Mouse (Mus musculus): Measurements from ENCODE around the gene Slc8a1. TPM values are rescaled to one million over a fixed set of nuclear protein-coding genes. Genes with fewer than 3 reads are reported as not detected.

The Slc8a1 gene
- total and polyA plus RNA-seq, 2 experiments from 2014 or later, result 71.6 to 875 TPM

DNA sequence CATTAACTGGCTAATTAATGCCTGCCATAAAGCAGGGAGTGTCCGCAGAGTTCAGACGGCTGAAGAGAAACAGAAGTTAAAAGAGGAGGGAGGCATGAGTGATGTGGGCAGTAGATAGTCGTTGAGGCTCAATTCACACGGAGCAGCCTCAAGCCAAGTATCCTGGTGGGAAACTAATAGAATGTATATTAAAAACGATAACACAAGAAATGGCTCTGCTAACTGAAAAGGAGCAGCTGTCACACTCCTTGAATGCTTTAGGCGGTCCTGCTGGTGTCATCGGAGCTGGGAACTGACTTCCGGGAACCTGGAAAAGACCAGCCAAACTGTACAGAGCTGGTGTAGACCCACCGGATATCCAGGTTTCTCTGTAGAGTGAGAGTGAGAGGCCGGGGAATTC is 39.4 kb downstream of the Slc8a1 start:
- H3K27me3 ChIP-seq (ENCODE audit: control insufficient read depth, insufficient read depth, low read length), result no peaks in the 10 kb centered on the region
- no peak; the same call in 1 of the 2 replicates for ATAC-seq (ENCODE audit: insufficient read depth, low read depth)
- no peak overlapping the region for H3K4me2 ChIP-seq (ENCODE audit: low read depth, low read length)

GRCm38 (mm10) chr17:81697695-81698094 is 40.5 kb downstream of the Slc8a1 start:
- WGBS, result 54% methylated on average over 2 of the region's 2 CpGs
- ATAC-seq (ENCODE audit: insufficient read depth, low read depth), result no peak
- peaks cover 7% of the 10 kb centered on the region for H3K36me3 ChIP-seq (replicated peaks; ENCODE audit: control insufficient read depth, insufficient read depth, low read length)
- no peaks in the 10 kb centered on the region; the same call in 1 of the 2 replicates for H3K4me1 ChIP-seq (ENCODE audit: control insufficient read depth, insufficient read depth)
- TF ChIP-seq EP300 (IDR thresholded peaks at IDR 0.05; ENCODE audit: low read depth), result no peak
- no peak for DNase-seq (ENCODE audit: low spot score)
- H3K4me3 ChIP-seq (ENCODE audit: low read depth, low read length), result no peak overlapping the region
- H3K27ac ChIP-seq (ENCODE audit: low read depth), result no peak overlapping the region
- no peak overlapping the region for H3K4me2 ChIP-seq (ENCODE audit: low read depth, low read length)
- no peaks in the 10 kb centered on the region for H3K9me3 ChIP-seq (replicated peaks; ENCODE audit: control insufficient read depth, low read length)
- no peaks in the 10 kb centered on the region for H3K27me3 ChIP-seq (ENCODE audit: control insufficient read depth, insufficient read depth, low read length)
- no peak overlapping the region for H3K9ac ChIP-seq (replicated peaks; ENCODE audit: low read depth, low read length)

More for the DNA sequence above, 39.4 kb downstream of the Slc8a1 start:
- H3K9ac ChIP-seq (replicated peaks; ENCODE audit: low read depth, low read length), result no peak overlapping the region
- H3K27ac ChIP-seq (ENCODE audit: low read depth), result peak overlapping the region; percentile 52
- no peaks in the 10 kb centered on the region; the same call in 1 of the 2 replicates for H3K4me1 ChIP-seq (ENCODE audit: control insufficient read depth, insufficient read depth)
- WGBS, result 38% methylated on average over 10 of the region's 10 CpGs
- no peaks in the 10 kb centered on the region for H3K9me3 ChIP-seq (replicated peaks; ENCODE audit: control insufficient read depth, low read length)
- DNase-seq (ENCODE audit: low spot score), result no peak
- TF ChIP-seq CTCF (IDR thresholded peaks at IDR 0.05; ENCODE audit: low read depth) (no peak), EP300 (IDR thresholded peaks at IDR 0.05; ENCODE audit: low read depth) (no peak)
- peaks cover 7% of the 10 kb centered on the region for H3K36me3 ChIP-seq (replicated peaks; ENCODE audit: control insufficient read depth, insufficient read depth, low read length)
- no peak overlapping the region for H3K4me3 ChIP-seq (ENCODE audit: low read depth, low read length)

GRCm38 (mm10) chr17:81694977-81695376 is 43.2 kb downstream of the Slc8a1 start:
- Histone ChIP-seq H3K27ac (ENCODE audit: low read depth) (peak overlapping the region; percentile 20; the same call in 1 of the 2 replicates), H3K4me1 (ENCODE audit: control insufficient read depth, insufficient read depth) (no peaks in the 10 kb centered on the region), H3K4me2 (ENCODE audit: low read depth, low read length) (no peak overlapping the region), H3K9me3 (replicated peaks; ENCODE audit: control insufficient read depth, low read length) (no peaks in the 10 kb centered on the region), H3K27me3 (ENCODE audit: control insufficient read depth, insufficient read depth, low read length) (no peaks in the 10 kb centered on the region), H3K36me3 (replicated peaks; ENCODE audit: control insufficient read depth, insufficient read depth, low read length) (no peaks in the 10 kb centered on the region), H3K9ac (replicated peaks; ENCODE audit: low read depth, low read length) (no peak overlapping the region), H3K4me3 (ENCODE audit: low read depth, low read length) (no peak overlapping the region)
- 91% methylated on average over 1 of the region's 1 CpGs for WGBS
- no peak for TF ChIP-seq EP300 (IDR thresholded peaks at IDR 0.05; ENCODE audit: low read depth)
- no peak for TF ChIP-seq CTCF (IDR thresholded peaks at IDR 0.05; ENCODE audit: low read depth)
- no peak for ATAC-seq (ENCODE audit: insufficient read depth, low read depth)
- DNase-seq (ENCODE audit: low spot score), result no peak

DNA sequence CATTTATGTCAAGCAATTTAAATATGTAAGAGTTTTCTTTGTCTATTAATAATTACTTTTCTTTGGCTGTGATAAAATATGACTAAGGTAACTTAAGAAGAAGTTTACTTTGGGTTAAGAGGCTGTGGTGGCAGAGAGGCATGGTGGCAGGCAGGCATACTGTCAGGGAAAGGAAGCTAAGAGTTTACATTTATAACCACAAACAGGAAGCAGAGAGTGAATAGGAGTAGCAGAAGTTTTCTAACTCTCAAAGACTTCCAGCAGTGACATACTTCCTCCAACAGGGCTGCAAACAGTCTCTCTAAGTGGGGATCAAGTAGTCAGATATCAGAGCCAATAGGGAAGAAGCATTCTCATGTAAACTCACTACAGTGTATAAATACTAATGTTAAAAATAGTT is 58.6 kb downstream of the Slc8a1 start:
- DNase-seq (ENCODE audit: low spot score), result no peak
- H3K27me3 ChIP-seq (ENCODE audit: control insufficient read depth, insufficient read depth, low read length), result no peaks in the 10 kb centered on the region
- no peak overlapping the region for H3K4me2 ChIP-seq (ENCODE audit: low read depth, low read length)
- H3K36me3 ChIP-seq (replicated peaks; ENCODE audit: control insufficient read depth, insufficient read depth, low read length), result no peaks in the 10 kb centered on the region
- ATAC-seq (ENCODE audit: insufficient read depth, low read depth), result no peak
- H3K4me1 ChIP-seq (ENCODE audit: control insufficient read depth, insufficient read depth), result peaks cover 8% of the 10 kb centered on the region; the same call in 1 of the 2 replicates
- no peaks in the 10 kb centered on the region for H3K9me3 ChIP-seq (replicated peaks; ENCODE audit: control insufficient read depth, low read length)
- no peak overlapping the region for H3K4me3 ChIP-seq (ENCODE audit: low read depth, low read length)
- TF ChIP-seq CTCF (IDR thresholded peaks at IDR 0.05; ENCODE audit: low read depth), result no peak
- TF ChIP-seq EP300 (IDR thresholded peaks at IDR 0.05; ENCODE audit: low read depth), result no peak
- H3K9ac ChIP-seq (replicated peaks; ENCODE audit: low read depth, low read length), result no peak overlapping the region
- peak overlapping the region; percentile 28; the same call in 1 of the 2 replicates for H3K27ac ChIP-seq (ENCODE audit: low read depth)

DNA sequence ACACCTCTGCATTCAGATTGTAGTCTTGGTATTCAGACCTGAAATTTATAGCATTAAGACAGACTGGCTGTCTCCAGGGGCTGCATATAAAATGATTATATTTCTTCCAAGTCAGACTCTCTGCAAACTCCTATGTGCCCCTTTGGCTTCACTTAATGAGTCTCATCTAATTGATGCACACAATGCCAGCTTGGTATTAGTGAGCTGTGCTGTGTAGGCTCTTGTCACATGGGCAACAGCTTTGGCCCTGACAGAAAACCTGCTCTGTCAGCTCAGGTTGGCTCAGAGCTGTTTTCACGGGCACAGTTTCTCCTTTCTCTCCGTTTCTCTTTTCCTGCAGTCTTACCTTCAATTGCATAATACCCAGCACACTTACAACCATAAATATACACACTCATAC is 60.7 kb downstream of the Slc8a1 start:
- Histone ChIP-seq H3K4me3 (ENCODE audit: low read depth, low read length) (no peak overlapping the region), H3K4me2 (ENCODE audit: low read depth, low read length) (no peak overlapping the region), H3K9me3 (replicated peaks; ENCODE audit: control insufficient read depth, low read length) (no peaks in the 10 kb centered on the region), H3K4me1 (ENCODE audit: control insufficient read depth, insufficient read depth) (peaks cover 10% of the 10 kb centered on the region), H3K9ac (replicated peaks; ENCODE audit: low read depth, low read length) (no peak overlapping the region), H3K27me3 (ENCODE audit: control insufficient read depth, insufficient read depth, low read length) (no peaks in the 10 kb centered on the region), H3K27ac (ENCODE audit: low read depth) (no peak overlapping the region), H3K36me3 (replicated peaks; ENCODE audit: control insufficient read depth, insufficient read depth, low read length) (no peaks in the 10 kb centered on the region)
- DNase-seq (ENCODE audit: low spot score) (no peak), ATAC-seq (ENCODE audit: insufficient read depth, low read depth) (no peak)
- WGBS, result 53% methylated on average over 2 of the region's 2 CpGs
- no peak for TF ChIP-seq EP300 (IDR thresholded peaks at IDR 0.05; ENCODE audit: low read depth)
- no peak for TF ChIP-seq CTCF (IDR thresholded peaks at IDR 0.05; ENCODE audit: low read depth)

- Histone ChIP-seq H3K27me3 (ENCODE audit: control insufficient read depth, insufficient read depth, low read length) (0 out of 2 replicates have a peak, but pooled peaks cover 3% of the 10 kb centered on the region), H3K9me3 (replicated peaks; ENCODE audit: control insufficient read depth, low read length) (no peaks in the 10 kb centered on the region), H3K4me1 (ENCODE audit: control insufficient read depth, insufficient read depth) (peaks cover 23% of the 10 kb centered on the region), H3K36me3 (replicated peaks; ENCODE audit: control insufficient read depth, insufficient read depth, low read length) (no peaks in the 10 kb centered on the region), H3K27ac (ENCODE audit: low read depth) (peak overlapping the region; percentile 62), H3K4me2 (ENCODE audit: low read depth, low read length) (no peak overlapping the region), H3K4me3 (ENCODE audit: low read depth, low read length) (no peak overlapping the region), H3K9ac (replicated peaks; ENCODE audit: low read depth, low read length) (no peak overlapping the region)
- WGBS, result 57% methylated on average over 3 of the region's 3 CpGs
- DNase-seq (ENCODE audit: low spot score), result no peak
- TF ChIP-seq CTCF (IDR thresholded peaks at IDR 0.05; ENCODE audit: low read depth), result no peak
- no peak for ATAC-seq (ENCODE audit: insufficient read depth, low read depth)
Observed at GRCm38 (mm10) chr17:81676203-81676602, 62.0 kb downstream of the Slc8a1 start.

All from heart, postnatal 0 days (tissue).